Mouse (Mus musculus) adrenal gland, postnatal 36 days (tissue): Measurements from ENCODE around the gene D930020B18Rik. TPM values are rescaled to one million over a fixed set of nuclear protein-coding genes. Genes with fewer than 3 reads are reported as not detected.

ENCODE experiments used
- DNase-seq, 2 experiments: peaks; one replicate each; pipeline ENCODE4 v3.0.0; 2021; ENCODE audit warnings: mixed read lengths in 1 of 2
- long read RNA-seq, 2 experiments: library from polyadenylated mRNA; stranded (forward); transcript quantifications; one replicate each; pipeline ENCODE4 v2.0.0; 2021; ENCODE audit warnings: borderline sequencing depth in 2 of 2
- total RNA-seq, 2 experiments: library from RNA; stranded (reverse); gene quantifications; 2 replicates each; pipeline ENCODE4 v1.2.3; 2021

The D930020B18Rik gene
- total RNA-seq = not detected
- long read RNA-seq, experiment 1 = 0 reads
- long read RNA-seq, experiment 2 = 0 reads

DNA sequence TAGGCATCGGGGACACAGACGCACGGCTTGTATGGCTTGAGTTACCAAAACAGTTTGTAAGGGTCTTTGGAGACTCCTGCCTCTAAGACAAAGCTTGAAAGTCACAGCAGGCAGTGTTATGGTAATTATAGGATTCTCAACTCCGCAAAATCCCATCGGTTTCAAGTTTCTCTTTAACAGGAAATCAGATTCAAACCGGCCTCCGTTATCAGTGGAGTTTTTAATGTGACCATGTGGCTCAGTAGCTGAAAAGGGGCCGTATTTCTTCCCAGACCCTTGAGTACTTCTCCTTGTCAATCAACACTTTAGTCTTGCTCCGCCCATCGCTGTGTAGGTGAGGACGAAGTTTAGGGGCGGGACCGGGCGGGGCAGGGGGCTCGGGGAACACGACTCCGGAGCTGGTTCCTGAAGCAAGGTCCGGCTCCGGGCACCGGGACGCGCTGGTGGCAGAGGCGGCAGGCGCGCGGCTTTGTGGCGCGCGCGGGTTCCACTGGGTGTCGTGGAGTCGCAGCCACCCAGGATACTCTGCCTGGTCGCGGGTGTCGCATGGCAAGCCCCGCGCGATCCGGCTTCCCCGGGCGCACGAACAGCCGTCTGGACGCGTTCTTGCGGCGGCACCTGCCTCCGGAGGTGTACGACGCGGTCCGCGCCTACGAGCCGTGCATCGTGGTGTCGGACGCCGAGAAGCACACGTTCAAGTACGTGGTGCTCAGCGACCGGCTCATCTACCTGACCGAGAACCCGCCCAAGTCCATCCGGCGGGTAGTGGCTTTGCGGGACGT is at the start of gene D930020B18Rik:
TSS of gene D930020B18Rik (plus strand) at position 317 of the 782 bp plus-strand sequence.
- DNase-seq = peak; percentile 20 to 28

DNA sequence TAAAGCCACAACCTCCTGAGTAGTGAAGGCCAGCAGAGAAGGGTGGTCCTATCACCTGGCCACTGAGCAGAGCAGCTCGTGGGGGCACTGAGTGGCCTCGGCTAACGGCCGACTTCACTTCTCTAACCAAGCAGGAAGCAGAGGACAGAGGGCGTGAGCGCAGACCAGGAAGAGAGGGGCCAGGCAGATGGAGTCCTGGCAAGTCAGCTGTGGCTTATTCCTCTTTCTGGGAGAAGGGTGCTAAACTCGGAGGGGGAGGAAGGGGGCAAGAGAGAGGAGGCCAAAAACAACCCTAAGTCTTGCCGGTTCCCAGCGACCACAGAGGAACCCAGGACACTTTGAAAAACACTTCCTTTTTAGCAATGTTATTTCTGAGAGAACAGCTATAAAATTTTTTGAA is 44.8 kb upstream of the D930020B18Rik start:
- DNase-seq = no peak

DNA sequence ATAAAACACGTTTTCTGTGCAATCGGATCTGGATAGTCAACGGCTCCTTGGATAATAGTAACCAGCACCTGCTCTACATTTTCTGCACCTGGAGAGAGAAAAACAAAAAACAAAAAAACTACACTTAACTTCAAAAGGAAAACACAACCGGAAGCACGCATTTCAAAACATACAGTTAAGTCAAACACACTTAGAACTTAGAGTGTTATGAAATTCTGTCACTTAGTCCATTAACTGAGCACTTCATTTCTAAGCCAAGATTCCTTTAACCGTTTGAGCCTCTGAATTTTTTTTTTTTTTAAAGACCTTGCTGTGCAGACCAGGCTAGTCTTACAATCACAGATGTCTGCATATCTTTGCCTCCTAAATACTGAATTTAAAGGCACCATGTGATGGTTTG is 40.1 kb upstream of the D930020B18Rik start:
- DNase-seq = no peak

DNA sequence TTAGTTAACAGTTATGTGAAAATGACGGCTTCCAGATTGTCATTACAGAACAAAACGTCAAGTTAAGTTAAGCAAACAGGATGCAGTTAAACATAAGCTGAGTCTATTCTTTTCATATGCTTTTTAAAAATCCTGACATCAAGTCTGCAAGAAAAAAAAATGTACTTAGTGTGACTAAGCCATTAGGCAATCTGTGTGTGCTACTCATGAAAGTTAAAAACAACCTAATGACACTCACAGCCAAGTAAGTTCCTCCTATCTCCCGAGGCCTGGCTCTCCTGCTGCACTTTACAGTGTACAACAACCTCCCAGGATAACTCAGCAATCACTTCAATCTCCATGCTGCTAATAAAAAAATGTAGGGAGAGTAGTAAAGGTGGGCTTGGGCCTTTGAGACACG is 37.8 kb upstream of the D930020B18Rik start:
- DNase-seq = no peak

DNA sequence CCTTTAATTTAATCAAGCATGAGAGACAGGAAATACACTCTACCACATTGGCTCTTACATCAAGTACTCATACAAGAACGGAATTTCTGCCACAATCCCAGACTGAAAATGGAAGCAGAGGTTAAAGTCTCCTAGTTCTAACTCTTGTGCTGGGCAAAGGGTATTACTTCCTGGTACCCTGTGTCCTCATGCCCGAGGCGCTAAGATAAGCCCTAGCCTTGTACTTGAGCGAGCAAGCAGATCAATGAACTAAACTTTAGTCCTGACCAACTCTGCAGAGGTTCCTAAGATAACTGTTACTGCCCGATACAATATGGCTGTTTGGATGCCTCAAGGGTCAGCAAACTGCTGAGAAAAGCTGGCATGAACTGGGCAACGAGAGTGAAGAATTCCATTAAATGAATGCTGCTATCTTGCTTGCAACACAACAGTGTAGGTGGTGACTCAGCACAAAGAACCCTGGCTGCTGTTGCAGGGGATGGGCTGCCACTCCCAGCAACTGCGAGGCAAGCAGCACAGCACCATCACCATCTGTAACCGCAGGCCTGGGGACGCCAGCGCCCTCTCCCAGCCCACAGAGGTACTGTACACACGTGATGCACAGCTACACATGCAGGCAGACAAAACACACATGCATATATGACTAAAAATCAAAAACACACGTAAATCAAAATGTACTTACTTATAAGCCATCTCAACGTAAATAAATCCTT is 36.6 kb upstream of the D930020B18Rik start:
- DNase-seq = peak in 1 of 2 experiments; percentile 36

DNA sequence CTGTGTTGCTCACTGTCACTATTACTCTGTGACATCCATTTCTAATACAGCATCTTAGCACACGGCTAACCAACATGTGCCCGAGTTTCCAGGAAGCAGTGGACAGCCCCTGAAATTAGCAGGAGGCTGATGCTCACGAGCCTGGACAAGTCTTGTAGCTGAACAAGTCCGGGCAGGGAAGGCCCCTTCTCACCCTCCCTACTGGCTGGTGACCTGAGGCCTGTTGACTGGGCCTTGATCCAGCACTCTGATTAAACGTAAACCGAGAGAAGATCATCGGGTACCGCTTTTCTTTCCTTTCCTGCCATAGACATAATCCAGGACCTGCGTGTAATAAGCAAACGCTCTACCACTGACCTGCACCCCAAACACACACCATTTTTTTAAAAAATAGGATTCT is 33.2 kb upstream of the D930020B18Rik start:
- no peak for DNase-seq

DNA sequence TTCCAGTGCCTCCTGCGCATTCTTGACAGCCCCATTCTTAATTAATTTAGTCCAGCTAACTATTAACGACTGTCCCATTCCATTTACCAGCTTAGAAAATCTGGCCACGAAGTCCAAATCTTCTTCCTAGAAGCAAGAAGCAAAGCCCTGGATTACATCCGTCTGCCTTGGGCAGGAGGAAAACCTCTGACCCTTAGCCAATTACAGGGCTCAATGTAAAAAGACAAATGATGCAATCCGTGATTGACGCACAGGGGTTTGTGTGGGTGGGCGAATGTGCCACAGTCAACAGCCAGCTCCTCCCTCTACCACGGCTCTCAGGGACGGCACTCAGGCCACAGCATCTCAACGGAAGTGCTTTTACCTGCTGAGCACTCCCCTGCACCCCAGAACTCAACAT is 29.8 kb upstream of the D930020B18Rik start:
- DNase-seq = no peak

DNA sequence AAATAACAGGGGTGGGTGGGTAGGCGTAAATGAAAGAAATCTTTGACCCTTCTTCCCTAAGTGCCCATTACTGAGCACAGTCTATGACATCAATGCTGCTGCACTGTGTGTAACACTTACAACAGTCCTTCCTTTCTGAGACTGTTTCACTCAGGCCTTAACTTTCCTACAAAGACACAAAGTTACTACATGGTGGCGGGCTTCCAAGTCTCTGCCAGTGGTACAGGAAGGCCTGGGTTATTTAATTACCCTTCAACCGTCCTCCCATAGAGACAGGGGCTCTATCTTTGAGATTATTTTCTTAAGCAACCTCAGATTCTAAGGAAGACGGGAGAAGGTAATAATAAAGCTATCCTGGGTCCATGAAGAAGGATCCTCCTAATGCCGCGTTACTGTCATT is 28.9 kb upstream of the D930020B18Rik start:
- no peak for DNase-seq

DNA sequence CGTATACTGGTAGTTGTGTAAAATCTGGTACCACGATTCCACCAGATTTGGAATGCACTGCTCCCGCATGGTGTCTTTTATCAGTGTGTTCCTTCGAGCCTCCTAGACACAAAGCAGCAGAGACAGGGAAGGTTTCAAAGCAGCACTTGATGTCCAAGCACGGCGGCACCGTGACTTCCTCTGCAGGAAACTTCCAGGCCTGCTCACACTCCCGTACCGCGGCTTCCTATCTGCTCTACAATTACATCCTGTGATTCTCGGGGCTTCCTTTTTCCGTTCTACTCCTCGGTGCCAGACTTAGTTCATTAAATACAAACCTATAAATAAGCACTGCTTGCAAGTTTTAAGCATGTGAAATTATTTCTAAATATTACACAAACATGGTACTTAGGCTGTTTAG is 27.8 kb upstream of the D930020B18Rik start:
- peak; percentile 25 to 44 for DNase-seq

DNA sequence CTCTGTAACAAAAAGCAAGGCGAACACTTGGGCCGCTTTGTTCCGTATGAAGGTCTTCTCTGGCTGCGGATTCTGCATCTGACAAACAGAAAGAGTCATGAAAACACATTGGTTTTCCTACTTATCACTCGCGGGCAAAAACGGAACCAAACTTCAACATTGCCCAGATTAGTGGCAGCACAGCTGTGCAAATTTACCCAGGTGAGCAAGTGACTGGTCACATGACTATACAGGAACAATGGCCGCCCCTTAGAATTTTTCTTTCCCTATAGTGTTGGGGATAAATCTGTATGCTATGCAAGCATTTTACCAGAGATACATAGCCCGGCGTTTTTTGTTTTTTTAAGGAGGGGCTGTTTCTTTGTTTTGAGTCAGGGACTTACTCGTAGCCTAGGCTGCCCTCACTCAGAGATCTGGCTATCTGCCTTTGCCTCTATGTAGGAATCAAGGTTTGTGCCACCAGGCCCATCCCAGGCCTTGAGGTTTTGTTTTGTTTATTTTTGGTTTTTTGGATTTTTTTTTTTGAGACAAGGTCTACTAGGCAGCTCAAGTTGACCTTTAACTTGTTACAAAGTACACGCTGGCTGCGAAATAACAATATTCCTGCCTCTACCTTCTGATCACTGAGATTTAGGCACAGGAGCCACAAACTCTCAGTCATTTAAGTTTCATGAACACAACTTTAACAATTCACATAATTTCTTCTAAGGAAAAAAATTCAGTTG is 26.1 kb upstream of the D930020B18Rik start:
- no peak for DNase-seq

DNA sequence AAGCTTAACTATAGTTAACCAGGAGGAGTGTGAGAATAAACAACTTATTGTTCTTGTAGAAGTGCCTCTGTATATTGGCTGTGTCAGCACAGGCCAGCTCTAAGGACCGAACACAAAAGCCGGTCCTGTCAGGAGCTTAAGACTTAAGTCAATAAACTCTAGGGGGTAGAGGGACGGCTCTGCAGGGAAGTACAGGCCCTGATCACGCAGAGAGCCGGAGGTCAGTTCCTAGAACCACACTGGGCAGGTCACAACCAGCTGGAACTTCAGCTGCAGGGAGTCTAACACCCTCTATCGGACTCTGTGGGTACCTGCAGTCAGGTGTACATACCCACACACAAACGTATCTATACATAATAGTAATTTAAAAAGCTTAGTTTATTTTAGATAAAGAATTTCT is 25.5 kb upstream of the D930020B18Rik start:
- no peak for DNase-seq

DNA sequence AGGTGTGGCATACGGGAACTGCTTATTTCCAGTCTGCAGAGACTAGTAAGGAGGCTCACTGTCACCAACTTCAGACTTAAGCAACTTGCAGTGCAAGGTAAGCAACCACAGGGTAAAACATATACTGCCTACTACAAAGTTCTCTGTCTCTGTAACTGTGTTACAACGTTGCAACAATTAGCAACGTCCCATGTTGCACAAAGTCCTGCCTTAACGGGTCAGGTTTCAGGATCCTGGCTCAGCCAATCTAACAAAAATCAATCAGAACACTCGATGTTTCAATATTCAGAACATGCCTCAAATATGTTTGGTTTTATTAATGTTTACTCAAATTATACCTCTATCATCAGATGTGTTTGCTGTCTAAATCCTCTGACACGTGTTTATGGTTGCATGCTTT is 19.0 kb upstream of the D930020B18Rik start:
- DNase-seq = no peak

DNA sequence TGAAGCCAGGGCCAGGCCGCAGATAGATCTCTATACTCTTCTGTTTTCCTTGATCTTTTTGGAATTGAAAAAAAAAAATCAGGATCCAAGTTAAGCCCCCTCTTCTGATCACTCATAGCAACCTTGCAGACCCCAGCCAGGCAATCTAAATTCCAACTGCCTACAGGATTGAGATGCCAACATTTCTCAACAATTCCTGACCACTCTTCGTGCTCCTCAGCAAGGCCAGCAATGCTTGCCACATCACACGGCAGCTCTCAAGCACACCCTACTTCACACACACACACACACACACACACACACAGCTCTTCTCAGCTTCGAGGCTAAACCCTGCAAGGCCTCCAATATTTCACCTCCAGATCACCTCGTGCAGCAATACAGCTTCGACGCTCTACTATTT is 17.7 kb upstream of the D930020B18Rik start:
- peak in 1 of 2 experiments; percentile 27 for DNase-seq

DNA sequence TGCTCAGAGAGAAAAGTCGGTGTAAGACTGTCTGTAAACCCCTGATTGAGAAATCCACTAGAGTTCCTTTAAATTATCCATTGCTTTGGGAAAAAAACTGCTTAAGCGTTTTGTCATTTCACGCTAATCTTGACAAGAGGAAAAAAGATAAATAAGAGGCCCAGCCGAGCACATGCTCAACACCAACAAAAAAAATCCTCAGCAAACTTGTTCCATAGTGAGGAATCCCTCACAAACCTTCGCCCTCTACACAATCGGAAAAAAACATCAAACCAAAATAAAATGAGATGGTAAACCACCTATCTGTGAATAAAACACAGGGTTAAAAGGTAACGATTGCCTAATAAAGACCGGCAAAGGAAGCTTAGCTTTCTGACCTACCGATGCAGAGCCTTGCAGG is 16.4 kb upstream of the D930020B18Rik start:
- no peak for DNase-seq

DNA sequence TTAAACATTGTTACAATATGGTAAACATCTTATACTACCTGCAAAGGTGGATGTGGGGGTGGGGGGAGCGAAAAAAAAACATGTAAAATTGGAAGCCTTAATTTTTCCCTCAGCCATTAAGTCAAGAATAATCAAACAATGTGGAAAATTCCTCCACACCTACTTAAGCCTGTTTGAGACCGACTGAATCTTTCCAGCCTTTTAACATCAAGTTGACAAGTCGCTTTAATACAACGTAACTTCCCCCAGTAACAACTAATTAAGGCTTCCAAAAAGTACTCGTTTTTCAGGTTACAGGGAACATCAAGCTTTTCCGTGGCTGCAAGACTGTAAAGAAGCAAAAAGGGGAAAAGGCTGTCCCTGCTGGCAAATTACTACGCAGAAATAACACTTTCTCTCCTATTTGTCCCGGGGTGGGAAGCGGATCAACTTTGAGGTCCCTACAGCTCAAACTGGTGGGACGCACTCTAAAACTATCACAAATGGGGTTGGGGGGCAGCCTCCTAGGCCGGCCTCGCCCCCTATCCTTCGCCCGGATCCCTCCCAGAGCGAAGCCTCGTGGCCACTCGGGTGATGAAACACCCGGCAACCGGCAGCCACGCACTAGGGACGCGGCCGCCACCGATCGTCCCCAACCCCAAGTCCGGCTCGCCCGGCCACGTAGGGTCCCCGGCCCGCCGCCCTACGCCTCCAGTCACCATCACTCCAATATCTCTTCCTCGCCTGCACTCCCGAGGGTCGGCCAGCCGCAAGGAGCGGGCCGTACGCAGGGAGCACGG is 15.8 kb upstream of the D930020B18Rik start:
- DNase-seq = peak; percentile 72

DNA sequence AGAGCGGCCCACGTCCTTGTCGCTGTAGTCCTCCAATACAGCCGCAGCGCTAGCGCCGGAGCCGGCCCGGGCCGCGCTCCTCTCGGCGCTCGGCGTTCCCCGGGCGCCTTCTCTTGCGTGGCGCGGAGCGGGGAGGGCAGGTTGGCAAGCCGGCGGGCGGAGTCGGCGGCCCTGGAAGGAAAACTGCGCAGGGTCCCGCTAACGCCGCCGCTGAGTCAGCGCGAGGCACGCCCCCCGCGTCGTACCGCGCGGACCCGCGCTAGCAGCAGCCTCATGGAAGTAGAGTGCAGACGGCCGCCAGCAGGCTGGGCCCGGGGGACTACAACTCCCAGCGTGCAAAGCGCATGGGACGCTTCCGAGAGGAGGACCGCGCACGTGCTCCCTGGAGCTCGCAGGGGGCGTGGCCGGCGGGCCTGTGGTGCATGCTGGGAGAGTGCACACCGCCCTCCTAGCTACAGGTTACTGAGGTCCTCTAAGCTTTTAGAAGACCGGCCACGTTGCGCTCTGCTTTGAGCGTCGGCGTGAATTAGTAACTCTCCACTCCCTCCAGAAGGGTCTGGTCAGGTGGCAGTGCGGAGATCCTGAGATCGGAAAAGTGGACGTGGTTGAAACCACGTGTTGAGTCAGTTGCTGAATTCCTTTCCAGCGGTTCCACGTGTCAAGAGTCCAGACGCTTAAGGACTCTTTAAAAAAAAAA is 15.1 kb upstream of the D930020B18Rik start, which contains the start of gene Xpot:
TSS of gene Xpot (minus strand) at position 147 of the 697 bp plus-strand sequence.
- peak; percentile 99 to 100 for DNase-seq

DNA sequence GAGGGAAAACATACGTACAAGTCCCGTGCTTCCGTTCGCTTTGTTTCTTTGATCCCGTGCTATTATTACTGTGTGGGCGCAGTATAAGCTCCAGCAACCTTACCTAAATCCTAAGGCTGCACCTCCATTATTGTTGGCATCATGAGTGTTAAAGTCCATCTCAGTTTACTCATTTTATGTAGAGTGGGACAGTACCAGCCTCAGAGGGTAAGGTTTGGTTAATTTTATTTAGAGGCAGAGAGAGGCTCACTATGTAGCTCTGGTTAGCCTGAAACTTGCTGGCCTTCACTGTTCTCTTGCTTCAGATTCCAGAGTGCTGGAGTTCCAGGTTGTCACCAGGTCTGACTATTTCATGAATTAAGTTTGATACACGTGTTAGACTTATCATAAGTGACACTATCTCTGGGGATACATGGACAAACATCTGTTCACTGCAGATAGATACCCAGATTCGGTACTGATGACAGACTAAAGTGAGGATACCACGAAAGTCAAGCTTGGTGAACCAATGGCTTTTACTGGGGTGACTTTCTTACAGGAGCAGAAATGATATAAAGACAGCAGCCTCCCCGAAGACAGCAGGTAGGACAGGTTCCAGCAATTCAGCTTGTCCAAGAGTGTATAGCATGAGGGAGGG is 14.1 kb upstream of the D930020B18Rik start:
- DNase-seq = no peak

DNA sequence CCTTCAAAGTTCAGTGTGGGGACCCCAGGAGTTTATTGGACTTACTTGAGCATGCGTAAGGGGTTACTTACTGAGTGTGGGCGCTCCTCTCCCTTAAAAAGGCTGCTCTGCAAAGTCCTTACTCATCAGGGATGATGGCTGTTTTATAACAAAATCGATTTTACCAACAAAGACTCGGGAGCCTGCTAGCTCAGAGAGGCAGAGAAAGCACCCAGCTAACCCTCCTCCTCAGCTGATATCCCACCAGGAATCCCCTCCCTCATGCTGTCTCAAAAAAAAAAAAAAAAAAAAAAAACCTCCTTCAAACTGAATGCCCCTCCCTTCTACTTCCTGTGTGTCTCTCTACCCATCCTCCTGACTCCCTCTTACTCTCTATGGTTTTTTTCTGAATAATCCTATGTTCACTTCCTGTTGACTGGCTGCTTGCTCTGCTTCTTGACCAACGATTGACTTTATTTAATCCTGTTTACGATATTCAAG is 12.8 kb upstream of the D930020B18Rik start:
- DNase-seq = no peak

DNA sequence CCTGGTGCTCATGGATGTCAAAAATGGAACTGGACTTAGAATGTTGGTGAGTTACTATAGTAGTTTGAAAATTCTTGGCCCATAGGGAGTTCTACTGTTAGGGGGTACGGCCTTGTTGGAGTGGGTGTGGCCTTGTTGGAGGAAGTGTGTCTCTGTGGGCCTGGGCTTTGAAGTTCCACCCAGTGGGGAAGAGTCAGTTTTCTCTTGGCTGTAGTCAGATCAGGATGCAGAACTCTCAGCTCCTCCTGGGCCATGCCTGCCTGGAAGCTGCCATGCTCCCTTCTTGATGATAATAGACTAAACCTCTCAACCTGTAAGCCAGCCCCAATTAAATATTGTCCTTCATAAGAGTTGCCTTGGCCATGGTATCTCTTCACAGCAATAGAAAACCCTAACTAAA is 7.2 kb upstream of the D930020B18Rik start:
- DNase-seq = no peak

DNA sequence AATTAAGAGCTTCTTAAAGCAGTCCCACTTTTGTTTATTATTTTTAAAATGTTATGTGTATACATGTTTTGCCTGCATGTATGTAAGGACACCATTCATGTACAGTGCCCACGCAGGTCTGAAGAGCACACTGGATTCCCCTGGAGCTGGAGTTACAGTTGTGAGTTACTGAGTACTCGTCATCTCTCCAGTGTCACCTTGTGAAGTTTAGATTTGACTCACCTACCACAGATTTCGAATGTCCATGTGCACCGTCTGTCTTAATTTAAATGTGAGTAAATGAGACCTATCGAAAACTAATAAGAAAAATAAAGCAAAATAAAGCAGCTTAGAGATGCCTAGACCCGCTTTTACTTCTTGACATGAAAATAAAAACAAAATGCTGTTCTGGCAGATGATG is 5.1 kb upstream of the D930020B18Rik start:
- DNase-seq = no peak

DNA sequence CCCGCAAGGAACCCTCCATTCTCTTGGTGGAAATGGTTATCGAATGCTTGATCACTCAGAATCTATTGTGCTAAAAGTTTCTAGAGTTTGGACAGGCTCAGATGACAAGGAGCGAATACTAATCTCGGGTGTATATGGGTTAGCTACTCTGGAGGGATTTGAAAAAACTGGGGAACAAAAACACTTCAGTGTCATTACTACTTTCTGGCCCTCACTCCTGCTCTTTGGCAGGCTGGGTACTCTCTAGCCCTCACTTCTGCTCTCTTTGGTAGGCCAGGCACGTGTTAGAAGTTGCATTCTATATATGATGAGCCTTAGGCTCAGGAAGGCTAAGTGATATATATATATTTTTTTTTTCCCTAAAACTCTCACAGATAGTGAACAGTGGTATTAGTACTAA is 1.8 kb upstream of the D930020B18Rik start:
- no peak for DNase-seq
